Mouse (Mus musculus) B cell, adult 2 months (primary cell): ENCODE measurements around the gene Olfr46.
"Not testable (repeated sequence)": the region's sequence is repeated elsewhere in the genome, so short reads cannot be mapped to it uniquely, and the experiment has no call there.

ENCODE experiments used
- DNase-seq, 2 experiments: peaks; one replicate each; pipeline ENCODE4 v3.0.0; 2022

Olfr46 gene

DNA sequence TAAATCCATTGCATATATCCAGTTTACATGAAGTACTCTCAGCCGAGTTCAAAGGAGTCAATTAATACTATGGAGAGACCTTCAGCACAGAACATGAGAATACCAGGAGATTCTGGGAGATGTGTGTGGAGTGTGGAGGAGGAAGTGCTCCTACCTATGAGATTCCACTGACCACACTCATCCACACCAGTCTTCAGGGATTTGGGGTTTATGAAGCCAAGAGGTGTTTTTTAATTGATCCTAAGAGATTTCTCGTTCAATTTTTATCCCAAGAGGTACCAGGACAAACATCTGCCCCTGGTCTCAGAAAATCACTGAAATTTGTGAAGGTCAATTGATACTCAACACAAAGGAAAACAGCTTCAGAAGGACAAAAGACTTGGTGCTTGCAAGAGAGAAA, at the start of gene Olfr46:
TSS of gene Olfr46 (plus strand) at position 301 of the 400 bp plus-strand sequence.
- DNase-seq, result not testable (repeated sequence)

DNA sequence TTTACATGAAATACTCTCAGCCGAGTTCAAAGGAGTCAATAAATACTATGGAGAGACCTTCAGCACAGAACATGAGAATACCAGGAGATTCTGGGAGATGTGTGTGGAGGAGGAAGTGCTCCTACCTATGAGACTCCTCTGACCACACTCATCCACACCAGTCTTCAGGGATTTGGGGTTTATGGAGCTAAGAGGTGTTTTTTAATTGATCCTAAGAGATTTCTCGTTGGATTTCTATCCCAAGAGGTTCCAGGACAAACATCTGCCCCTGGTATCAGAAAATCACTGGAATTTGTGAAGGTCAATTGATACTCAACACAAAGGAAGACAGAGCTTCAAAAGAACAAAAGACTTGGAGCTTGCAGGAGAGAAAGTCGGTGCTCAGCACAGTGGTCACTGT, 33.5 kb upstream of the Olfr46 start, which contains the start of gene Olfr538:
TSS of gene Olfr538 (plus strand) at position 301 of the 400 bp plus-strand sequence.
- no peak for DNase-seq

DNA sequence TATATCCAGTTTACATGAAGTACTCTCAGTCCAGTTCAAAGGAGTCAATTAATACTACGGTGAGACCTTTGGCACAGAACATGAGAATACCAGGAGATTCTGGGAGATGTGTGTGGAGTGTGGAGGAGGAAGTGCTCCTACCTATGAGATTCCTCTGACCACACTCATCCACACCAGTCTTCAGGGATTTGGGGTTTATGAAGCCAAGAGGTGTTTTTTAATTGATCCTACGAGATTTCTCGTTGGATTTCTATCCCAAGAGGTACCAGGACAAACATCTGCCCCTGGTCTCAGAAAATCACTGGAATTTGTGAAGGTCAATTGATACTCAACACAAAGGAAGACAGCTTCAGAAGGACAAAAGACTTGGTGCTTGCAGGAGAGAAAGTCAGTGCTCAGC, 27.6 kb downstream of the Olfr46 start, which contains the start of gene Olfr61:
TSS of gene Olfr61 (plus strand) at position 301 of the 400 bp plus-strand sequence.
- DNase-seq, result not testable (repeated sequence)

DNA sequence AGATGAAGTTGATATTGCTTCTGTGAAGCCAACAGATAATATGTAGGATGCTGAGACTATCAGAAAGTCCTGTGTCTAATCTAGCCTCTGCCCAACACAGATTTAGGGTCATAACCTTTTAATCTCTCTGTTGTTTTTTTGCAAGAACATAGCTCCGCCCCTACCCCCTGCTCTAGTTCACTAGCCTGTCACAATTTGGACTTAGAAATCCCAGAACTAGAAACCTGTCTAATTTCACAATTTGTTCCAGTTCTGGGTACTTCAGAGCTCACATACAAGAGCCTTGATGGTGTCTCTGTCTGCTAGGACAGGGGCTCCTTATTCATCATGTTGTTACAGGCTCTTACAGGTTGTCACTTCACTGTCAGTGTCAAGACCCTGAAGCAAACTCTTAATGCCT, 29.5 kb downstream of the Olfr46 start:
- no peak for DNase-seq

DNA sequence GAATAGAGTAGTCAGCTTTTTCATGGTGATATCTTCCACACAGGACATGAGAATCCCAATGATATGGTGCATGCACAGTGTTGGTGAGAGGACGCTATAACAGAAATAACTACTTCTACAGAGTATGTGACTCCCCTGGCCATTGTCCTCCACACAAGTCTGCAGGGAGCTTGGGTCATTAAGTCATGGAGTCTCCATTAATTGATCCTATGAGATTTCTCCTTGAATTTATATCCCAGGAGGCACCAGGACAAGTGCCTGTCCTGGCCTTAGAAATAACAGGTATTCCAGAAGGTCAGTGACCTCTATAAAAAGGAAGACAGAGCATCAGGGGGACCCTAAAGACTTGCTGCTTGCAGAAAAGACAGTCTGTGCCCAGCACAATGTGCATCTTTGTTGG, 45.1 kb downstream of the Olfr46 start, which contains the start of gene Olfr53:
TSS of gene Olfr53 (plus strand) at position 301 of the 400 bp plus-strand sequence.
- DNase-seq, result no peak

DNA sequence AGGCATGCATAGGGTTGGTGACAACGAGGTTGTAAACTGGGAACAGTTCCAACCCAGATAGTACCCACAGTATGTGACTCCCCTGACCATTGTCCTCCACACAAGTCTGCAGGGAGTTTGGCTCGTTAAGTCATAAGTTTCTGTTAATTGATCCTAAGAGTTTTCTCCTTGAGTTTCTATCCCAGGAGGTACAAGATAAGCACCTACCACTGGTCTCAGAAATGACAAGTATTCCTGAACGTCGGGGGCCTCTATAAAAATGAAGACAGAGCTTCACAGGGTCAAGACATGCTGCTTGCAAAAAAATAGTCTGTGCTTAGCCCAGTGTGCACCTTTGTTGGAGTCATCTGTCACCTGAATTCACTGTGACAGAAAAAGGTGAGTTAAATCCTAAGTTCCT, 58.6 kb downstream of the Olfr46 start, which contains the start of gene Olfr539:
TSS of gene Olfr539 (plus strand) at position 301 of the 400 bp plus-strand sequence.
- DNase-seq, result no peak
